Mouse (Mus musculus): ENCODE results near the gene Asphd2.

Gene Asphd2

DNA sequence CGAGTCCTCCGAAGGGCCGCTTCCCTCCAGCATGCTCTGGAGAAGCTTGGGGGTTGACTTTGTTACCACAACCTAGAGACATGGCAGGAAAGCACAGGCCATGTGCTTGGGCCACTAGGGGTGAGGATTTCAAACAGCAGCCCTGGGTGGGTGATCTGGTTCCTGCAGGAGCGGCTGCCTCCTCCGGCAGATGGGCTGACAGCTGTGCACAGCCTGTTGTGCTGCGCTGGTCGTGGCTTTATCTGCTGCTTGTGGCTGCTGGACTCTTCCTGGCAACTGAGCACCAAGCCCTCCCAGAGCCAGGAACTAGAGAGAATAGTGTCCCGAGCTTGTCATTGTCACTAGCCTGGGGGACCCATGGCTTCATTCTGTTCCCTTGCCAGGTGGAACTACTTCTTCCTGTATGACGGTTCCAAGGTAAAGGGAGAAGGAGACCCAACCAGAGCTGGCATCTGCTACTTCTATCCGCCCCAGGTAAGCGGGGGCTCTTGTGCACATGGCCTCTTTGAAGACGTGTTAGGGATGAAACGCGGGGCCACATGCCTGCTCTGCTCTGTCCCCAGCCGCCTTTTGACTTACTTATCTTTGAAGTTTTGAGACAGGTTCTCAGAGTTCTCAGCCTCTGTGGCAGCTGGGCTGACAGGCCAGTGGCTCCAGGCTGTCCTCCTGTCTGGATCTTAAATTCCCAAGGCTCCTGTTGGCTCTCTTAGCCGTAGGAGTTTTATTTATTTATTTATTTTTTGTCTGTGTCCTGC lies 48.3 kb downstream of the Asphd2 start:
- DNase-seq, result no peak

DNA sequence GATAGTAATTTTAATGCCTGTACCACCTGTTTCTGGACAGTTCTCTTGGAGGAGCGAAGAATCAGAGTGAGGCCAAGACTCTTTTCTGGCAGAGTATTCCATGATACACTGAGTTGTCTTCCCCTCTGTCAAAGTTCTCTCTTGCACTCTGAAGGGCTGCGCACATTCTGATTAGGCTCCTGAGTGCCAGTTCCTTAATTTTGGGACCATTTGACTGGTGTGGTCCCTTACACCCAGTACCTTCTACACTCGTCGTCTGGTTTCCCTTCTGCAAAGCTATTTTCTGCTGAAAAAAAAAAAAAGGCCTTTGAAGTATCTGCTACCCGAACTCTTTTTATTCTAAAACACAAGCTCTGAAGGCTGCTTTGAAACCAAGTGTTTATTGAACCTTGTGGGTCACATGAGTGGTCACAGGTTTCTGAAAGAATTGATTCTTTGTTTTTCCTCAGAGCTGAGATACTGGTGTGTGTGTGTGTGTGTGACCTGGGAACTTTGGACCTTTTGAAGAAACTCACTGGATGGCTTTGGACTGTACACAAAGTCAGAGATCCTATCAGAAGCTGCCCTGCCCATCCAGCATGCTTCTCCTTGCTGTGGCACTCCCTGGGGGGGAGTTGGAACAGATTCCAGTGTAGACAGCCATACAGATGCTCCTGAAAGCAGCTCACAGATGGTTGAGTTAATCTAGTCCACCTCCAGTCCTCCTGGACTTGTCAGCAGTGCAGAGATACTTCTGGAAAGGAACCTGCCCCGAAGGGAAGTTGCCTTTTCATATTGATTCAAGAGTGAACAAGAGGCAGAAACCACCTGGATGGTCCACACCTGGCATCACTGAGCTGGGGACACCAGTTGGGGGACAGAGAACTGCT lies 50.3 kb downstream of the Asphd2 start:
- peak; percentile 62 for DNase-seq

DNA sequence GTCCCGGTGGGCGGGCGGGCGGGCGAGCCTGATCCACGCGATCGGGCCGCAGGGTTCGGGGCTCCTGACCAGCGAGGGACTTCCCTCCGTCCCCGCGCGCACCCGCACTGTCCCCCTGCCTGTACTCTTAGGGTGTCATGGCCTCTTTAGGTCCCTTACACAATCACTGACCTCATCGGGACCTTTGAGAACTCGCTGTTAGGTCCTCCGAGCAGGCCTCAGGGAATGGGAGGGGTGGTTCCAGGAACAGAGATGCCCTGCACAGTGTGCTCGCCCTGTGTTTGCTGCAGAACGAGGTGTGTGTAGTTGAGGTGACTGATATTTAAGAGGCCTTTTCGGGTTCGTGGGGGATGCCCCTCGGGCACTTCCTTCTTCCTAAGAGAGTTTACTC lies 51.5 kb downstream of the Asphd2 start:
- no peak for DNase-seq

DNA sequence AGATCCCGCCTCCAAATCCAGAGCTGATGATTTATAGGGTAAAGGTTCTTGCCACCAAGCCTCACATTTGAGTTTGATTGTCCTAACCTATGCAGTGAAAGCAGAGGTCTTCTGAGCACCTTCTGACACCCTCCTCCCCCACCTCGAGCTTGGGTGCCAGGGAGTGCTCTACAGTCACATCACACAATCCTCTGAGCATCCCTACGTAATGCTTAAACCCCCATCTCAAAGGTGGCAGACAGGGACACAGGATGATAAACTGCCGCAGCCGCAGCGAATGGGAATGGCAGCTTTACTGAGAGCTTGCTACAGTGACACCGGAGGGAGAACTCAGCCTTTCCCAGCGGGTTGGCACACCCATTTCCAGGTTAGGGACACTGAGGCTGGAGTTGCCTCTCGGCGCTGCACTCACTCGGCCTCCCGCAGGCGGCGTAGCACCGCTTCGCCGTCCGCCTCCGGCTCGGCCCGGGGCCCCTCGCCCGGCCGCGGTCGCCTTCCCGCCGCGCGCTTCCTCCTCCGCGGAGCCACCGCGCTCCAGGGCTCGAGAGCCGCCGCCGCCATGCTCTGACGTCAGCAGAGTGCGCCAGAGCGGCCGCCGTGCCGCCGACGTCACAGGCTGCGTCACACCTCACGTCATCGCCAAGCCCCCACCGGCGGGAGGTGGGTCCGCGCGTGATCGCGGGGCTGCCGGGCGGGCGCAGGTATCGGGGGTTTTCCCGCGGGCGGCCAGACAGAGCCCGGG lies 52.0 kb downstream of the Asphd2 start, which contains the start of the genes Srrd and Hps4:
Srrd (minus strand) TSS at position 578 of the 742 bp plus-strand sequence.
Hps4 (plus strand) TSS at position 621 of the 742 bp plus-strand sequence.
- peak; percentile 76 for DNase-seq

DNA sequence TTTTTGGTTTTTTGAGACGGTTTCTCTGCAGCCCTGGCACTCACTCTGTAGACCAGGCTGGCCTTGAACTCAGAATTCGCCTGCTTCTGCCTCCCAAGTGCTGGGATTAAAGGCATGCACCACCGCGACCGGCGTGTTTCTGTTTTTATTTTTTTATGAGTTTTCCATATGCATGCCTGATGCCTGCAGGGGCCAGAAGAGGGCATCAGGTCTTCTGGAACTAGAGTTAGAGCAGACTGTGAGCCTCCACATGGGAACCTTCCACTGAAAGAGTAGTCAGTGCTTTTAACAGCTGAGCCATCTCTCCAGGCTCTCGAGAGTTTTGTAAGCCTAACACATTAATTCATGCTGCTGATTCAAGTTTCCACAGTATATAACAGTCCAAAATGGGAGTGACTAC lies 55.5 kb downstream of the Asphd2 start:
- DNase-seq, result no peak

DNA sequence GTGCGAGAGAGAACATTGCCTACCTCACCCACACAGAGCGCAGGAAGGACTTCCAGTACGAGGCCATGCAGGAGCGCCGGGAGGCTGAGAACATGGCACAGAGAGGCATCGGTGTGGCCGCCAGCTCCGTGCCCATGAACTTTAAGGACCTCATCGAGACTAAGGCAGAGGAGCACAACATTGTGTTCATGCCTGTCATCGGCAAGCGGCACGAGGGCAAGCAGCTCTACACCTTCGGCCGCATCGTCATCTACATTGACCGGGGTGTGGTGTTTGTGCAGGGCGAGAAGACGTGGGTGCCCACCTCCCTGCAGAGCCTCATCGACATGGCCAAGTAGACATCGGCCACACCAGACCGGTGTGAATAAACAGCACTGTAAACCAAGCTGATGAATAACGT lies 57.7 kb downstream of the Asphd2 start:
- no peak for DNase-seq

DNA sequence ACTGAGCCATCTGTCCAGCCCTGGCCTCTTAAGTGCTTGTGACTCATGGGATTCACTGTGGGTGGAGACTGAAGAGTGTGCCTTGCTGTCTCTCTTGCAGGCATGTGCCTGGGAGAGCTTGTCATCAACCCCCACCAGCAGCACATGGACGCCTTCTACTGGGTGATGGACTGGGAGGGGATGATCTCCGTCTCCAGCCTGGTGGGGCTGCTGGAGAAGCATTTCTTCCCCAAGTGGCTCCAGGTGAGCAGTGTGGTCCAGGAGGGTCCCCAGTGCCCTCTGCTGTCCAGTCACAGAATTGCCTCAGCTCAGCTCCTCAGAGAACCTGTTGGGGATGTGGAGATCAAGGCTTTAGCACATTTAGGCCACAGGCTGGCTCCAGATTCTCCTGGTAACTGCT lies 59.2 kb downstream of the Asphd2 start:
- peak; percentile 63 for DNase-seq
